Mouse (Mus musculus): ENCODE data around the gene Pp2d1. TPM values are rescaled to one million over a fixed set of nuclear protein-coding genes. Genes with fewer than 3 reads are reported as not detected.
A peak's percentile ranks its signal among the peaks of the same experiment; 100 is the strongest.

Pp2d1 gene
- total RNA-seq, 1 experiment: 0.31 TPM

- in situ Hi-C loops (cut with MboI; ENCODE audit: low sequenced_read_pairs in 2 of 2, unreplicated experiment in 2 of 2): no loop called here
- Histone ChIP-seq H3K4me1 (ENCODE audit: control insufficient read depth in 2 of 2, insufficient read depth in 2 of 2, low read length in 2 of 2, poor library complexity in 1 of 2) (peaks cover 0 to 4% of the 10 kb centered on the region in 2 experiments; a peak in 2 of 4 replicates), H3K9ac (ENCODE audit: insufficient read depth, low read depth, low read length, poor library complexity, severe bottlenecking) (no peak within 1 kb of the TSS), H3K4me3 (ENCODE audit: insufficient read depth in 1 of 2, low read depth in 1 of 2, low read length in 2 of 2, poor library complexity in 1 of 2, severe bottlenecking in 1 of 2) (peak within 1 kb of the TSS; percentile 29 to 57; a peak in 3 of 4 replicates), H3K27ac (ENCODE audit: insufficient read depth, low read depth, low read length, poor library complexity, severe bottlenecking) (peak within 1 kb of the TSS; percentile 36; the same call in 1 of the 2 replicates), H3K9me3 (ENCODE audit: control insufficient read depth, insufficient read depth, low read depth, low read length) (0 out of 2 replicates have a peak, but pooled peaks cover under 1% of the 10 kb centered on the region), H3K36me3 (ENCODE audit: control insufficient read depth, insufficient read depth, low read length, poor library complexity, severe bottlenecking) (no peaks in the 10 kb centered on the region)
- DNase-seq (ENCODE audit: low read depth, low spot score): peak; percentile 93
- no peak for TF ChIP-seq ZNF384 (IDR thresholded peaks at IDR 0.05; ENCODE audit: low read depth, low read length)
- no peak for TF ChIP-seq HCFC1 (IDR thresholded peaks at IDR 0.05; ENCODE audit: borderline replicate concordance, insufficient read depth, low read length)
- no peak for TF ChIP-seq ZC3H11A (IDR thresholded peaks at IDR 0.05; ENCODE audit: borderline replicate concordance, low read depth, low read length)
- no peak for TF ChIP-seq MAFK (IDR thresholded peaks at IDR 0.05; ENCODE audit: insufficient read depth, low read depth, low read length)
- no peak for TF ChIP-seq CHD2 (IDR thresholded peaks at IDR 0.05; ENCODE audit: low read depth, low read length)
Measured at GRCm38 (mm10) chr17:53462603-53463495, 76.4 kb downstream of the Pp2d1 start, which contains the start of gene Efhb. TSS of gene Efhb (minus strand) at chr17:53463321.

Other genes starting within 250 kb of the Pp2d1 start
- gene Efhb, start 76.1 kb downstream of the Pp2d1 start, total RNA-seq (2012; rRNA removed): 0.40 and 0.85 TPM in 2 replicates
- gene Rab5a, start 60.2 kb downstream of the Pp2d1 start, total RNA-seq (2012; rRNA removed): 32.7 and 50.5 TPM in 2 replicates
- gene Kat2b, start 27.4 kb upstream of the Pp2d1 start, total RNA-seq (2012; rRNA removed): 25.1 and 32.1 TPM in 2 replicates
- gene Sgo1, start 149.9 kb upstream of the Pp2d1 start, total RNA-seq (2012; rRNA removed): 23.8 and 26.5 TPM in 2 replicates

All from ES-E14 (cell line).